Mouse (Mus musculus): ENCODE results near the gene Ttc26. TPM values are rescaled to one million over a fixed set of nuclear protein-coding genes. Genes with fewer than 3 reads are reported as not detected.
A peak's percentile ranks its signal among the peaks of the same experiment; 100 is the strongest.
"Not testable (repeated sequence)": the region's sequence is repeated elsewhere in the genome, so short reads cannot be mapped to it uniquely, and the experiment has no call there.

Gene Ttc26
- polyA plus RNA-seq, 1 experiment = 1.9 TPM

- TF ChIP-seq POLR2A (IDR thresholded peaks at IDR 0.05; ENCODE audit: borderline replicate concordance, extremely low read depth, low read depth, low read length) = no peak
- TF ChIP-seq CTCF (IDR thresholded peaks at IDR 0.05; ENCODE audit: insufficient read depth, low read length) = no peak
- Histone ChIP-seq H3K4me1 (ENCODE audit: control insufficient read depth, insufficient read depth, low read length) (peaks cover 16% of the 10 kb centered on the region; the same call in 1 of the 2 replicates), H3K4me3 (replicated peaks; ENCODE audit: extremely low read depth, low read depth, low read length) (peak overlapping the region; percentile 48)
- 7% methylated on average over 8 of the region's 8 CpGs for WGBS
- no peak for DNase-seq
Measured at GRCm38 (mm10) chr6:38355354-38355823, 25.9 kb upstream of the Ttc26 start.

- WGBS = 45% methylated on average over 7 of the region's 7 CpGs
- peaks cover 14% of the 10 kb centered on the region; the same call in 1 of the 2 replicates for H3K4me1 ChIP-seq (ENCODE audit: control insufficient read depth, insufficient read depth, low read length)
- DNase-seq = no peak
- H3K4me3 ChIP-seq (replicated peaks; ENCODE audit: extremely low read depth, low read depth, low read length) = no peak overlapping the region
- TF ChIP-seq CTCF (IDR thresholded peaks at IDR 0.05; ENCODE audit: insufficient read depth, low read length) (no peak), POLR2A (IDR thresholded peaks at IDR 0.05; ENCODE audit: borderline replicate concordance, extremely low read depth, low read depth, low read length) (no peak)
Measured at GRCm38 (mm10) chr6:38355862-38356261, 25.4 kb upstream of the Ttc26 start.

GRCm38 (mm10) chr6:38356661-38357433 lies 24.4 kb upstream of the Ttc26 start:
- H3K4me3 ChIP-seq (replicated peaks; ENCODE audit: extremely low read depth, low read depth, low read length); H3K4me1 ChIP-seq (ENCODE audit: control insufficient read depth, insufficient read depth, low read length); DNase-seq: not testable (repeated sequence)
- 84% methylated on average over 15 of the region's 15 CpGs for WGBS

GRCm38 (mm10) chr6:38357603-38358252 lies 23.5 kb upstream of the Ttc26 start:
- peaks cover 10% of the 10 kb centered on the region; the same call in 1 of the 2 replicates for H3K4me1 ChIP-seq (ENCODE audit: control insufficient read depth, insufficient read depth, low read length)
- no peak for DNase-seq
- no peak for TF ChIP-seq POLR2A (IDR thresholded peaks at IDR 0.05; ENCODE audit: borderline replicate concordance, extremely low read depth, low read depth, low read length)
- TF ChIP-seq CTCF (IDR thresholded peaks at IDR 0.05; ENCODE audit: insufficient read depth, low read length) = no peak
- H3K4me3 ChIP-seq (replicated peaks; ENCODE audit: extremely low read depth, low read depth, low read length) = no peak overlapping the region
- 82% methylated on average over 5 of the region's 5 CpGs for WGBS

- TF ChIP-seq CTCF (IDR thresholded peaks at IDR 0.05; ENCODE audit: insufficient read depth, low read length) = no peak
- no peak for TF ChIP-seq POLR2A (IDR thresholded peaks at IDR 0.05; ENCODE audit: borderline replicate concordance, extremely low read depth, low read depth, low read length)
- DNase-seq = no peak
- 64% methylated on average over 8 of the region's 8 CpGs for WGBS
- Histone ChIP-seq H3K4me1 (ENCODE audit: control insufficient read depth, insufficient read depth, low read length) (peaks cover 7% of the 10 kb centered on the region; the same call in 1 of the 2 replicates), H3K4me3 (replicated peaks; ENCODE audit: extremely low read depth, low read depth, low read length) (no peak overlapping the region)
Measured at GRCm38 (mm10) chr6:38358253-38359027, 22.8 kb upstream of the Ttc26 start.

GRCm38 (mm10) chr6:38359044-38359735 lies 22.1 kb upstream of the Ttc26 start:
- WGBS = 93% methylated on average over 11 of the region's 11 CpGs
- H3K4me3 ChIP-seq (replicated peaks; ENCODE audit: extremely low read depth, low read depth, low read length); DNase-seq; H3K4me1 ChIP-seq (ENCODE audit: control insufficient read depth, insufficient read depth, low read length): not testable (repeated sequence)

- Histone ChIP-seq H3K4me3 (replicated peaks; ENCODE audit: extremely low read depth, low read depth, low read length) (no peak overlapping the region), H3K4me1 (ENCODE audit: control insufficient read depth, insufficient read depth, low read length) (peaks cover 7% of the 10 kb centered on the region; the same call in 1 of the 2 replicates)
- DNase-seq = no peak
- TF ChIP-seq POLR2A (IDR thresholded peaks at IDR 0.05; ENCODE audit: borderline replicate concordance, extremely low read depth, low read depth, low read length) (no peak), CTCF (IDR thresholded peaks at IDR 0.05; ENCODE audit: insufficient read depth, low read length) (no peak)
- 63% methylated on average over 12 of the region's 12 CpGs for WGBS
Measured at GRCm38 (mm10) chr6:38359736-38360499, 21.4 kb upstream of the Ttc26 start.

GRCm38 (mm10) chr6:38361065-38361464 lies 20.2 kb upstream of the Ttc26 start:
- DNase-seq = no peak
- H3K4me1 ChIP-seq (ENCODE audit: control insufficient read depth, insufficient read depth, low read length) = no peaks in the 10 kb centered on the region
- TF ChIP-seq POLR2A (IDR thresholded peaks at IDR 0.05; ENCODE audit: borderline replicate concordance, extremely low read depth, low read depth, low read length) (no peak), CTCF (IDR thresholded peaks at IDR 0.05; ENCODE audit: insufficient read depth, low read length) (no peak)
- no peak overlapping the region for H3K4me3 ChIP-seq (replicated peaks; ENCODE audit: extremely low read depth, low read depth, low read length)
- 85% methylated on average over 4 of the region's 4 CpGs for WGBS
